Mouse (Mus musculus) heart, embryonic 15.5 days (tissue): ENCODE data around the gene Rfx3. TPM values are rescaled to one million over a fixed set of nuclear protein-coding genes. Genes with fewer than 3 reads are reported as not detected.

ENCODE experiments used
- ATAC-seq: fragments of 200-750 bp; cut with Nextera tagmentation; replicated peaks from 2 replicates; pipeline ENCODE4 v1.8.0; 2017; ENCODE audit warnings: low read depth, moderate TSS enrichment; ENCODE audit not compliant: insufficient number of reproducible peaks, insufficient read depth, low FRiP score
- H3K27ac ChIP-seq: fragments of 300-500 bp; sonication (generic); 2 replicates; pipeline ENCODE4 v1.5.1; 2015; ENCODE audit warnings: mild to moderate bottlenecking, inconsistent platforms
- H3K27me3 ChIP-seq: fragments of 300-500 bp; sonication (generic); 2 replicates; pipeline ENCODE4 v1.6.1; 2015; ENCODE audit warnings: inconsistent platforms
- H3K36me3 ChIP-seq: fragments of 300-500 bp; sonication (generic); 2 replicates; pipeline ENCODE4 v1.6.1; 2015; ENCODE audit warnings: mild to moderate bottlenecking, inconsistent platforms
- H3K4me1 ChIP-seq: fragments of 300-500 bp; sonication (generic); replicated peaks from 2 replicates; pipeline ENCODE4 v1.6.1; 2015; ENCODE audit warnings: inconsistent platforms
- H3K4me2 ChIP-seq: fragments of 300-500 bp; sonication (generic); 2 replicates; pipeline ENCODE4 v1.6.1; 2015; ENCODE audit warnings: inconsistent platforms, mild to moderate bottlenecking, moderate library complexity
- H3K4me3 ChIP-seq: fragments of 300-500 bp; sonication (generic); 2 replicates; pipeline ENCODE4 v1.5.1; 2015; ENCODE audit warnings: mild to moderate bottlenecking, inconsistent platforms
- H3K9ac ChIP-seq: fragments of 300-500 bp; sonication (generic); 2 replicates; pipeline ENCODE4 v1.6.1; 2015; ENCODE audit warnings: mild to moderate bottlenecking, inconsistent platforms
- H3K9me3 ChIP-seq: fragments of 300-500 bp; sonication (generic); replicated peaks from 2 replicates; pipeline ENCODE4 v1.6.1; 2016; ENCODE audit warnings: inconsistent platforms
- WGBS: fragments of 180-500 bp; shearing (Covaris S2); methylation state at CpG from one replicate; pipeline ENCODE4 v1.1.7; 2015; ENCODE audit warnings: mixed read lengths; 5-methylcytosine and 5-hydroxymethylcytosine counted together
- polyA plus RNA-seq: library from polyadenylated mRNA; unstranded; fragments of >200 nt; fragmentation: Nextera tagmentation; extraction: Ambion mirVana; gene quantifications from 2 replicates; pipeline ENCODE4 v1.2.1, GENCODE M21; 2015

Rfx3 gene
- 4.8 and 6.2 TPM in 2 replicates for polyA plus RNA-seq

GRCm38 (mm10) chr19:28010471-28011395 is at the start of gene Rfx3:
Rfx3 (minus strand) TSS chr19:28011166.
- Histone ChIP-seq H3K4me1 (peaks cover 6% of the 10 kb centered on the region), H3K27ac (peak within 1 kb of the TSS; percentile 99), H3K36me3 (no peaks in the 10 kb centered on the region), H3K9me3 (no peaks in the 10 kb centered on the region), H3K4me2 (peak within 1 kb of the TSS; percentile 76), H3K9ac (peak within 1 kb of the TSS; percentile 84), H3K27me3 (no peaks in the 10 kb centered on the region), H3K4me3 (peak within 1 kb of the TSS; percentile 82)
- peak; percentile 88 for ATAC-seq
- under 1% methylated on average over 76 of the region's 78 CpGs for WGBS

GRCm38 (mm10) chr19:28052058-28052457 is 41.1 kb upstream of the Rfx3 start:
- Histone ChIP-seq H3K36me3 (no peaks in the 10 kb centered on the region), H3K9ac (no peak overlapping the region), H3K9me3 (no peaks in the 10 kb centered on the region), H3K4me3 (no peak overlapping the region), H3K27ac (no peak overlapping the region), H3K4me2 (no peak overlapping the region), H3K27me3 (no peaks in the 10 kb centered on the region), H3K4me1 (no peaks in the 10 kb centered on the region)
- 81% methylated on average over 1 of the region's 1 CpGs for WGBS
- no peak for ATAC-seq

GRCm38 (mm10) chr19:28051571-28051970 is 40.6 kb upstream of the Rfx3 start:
- Histone ChIP-seq H3K27ac (no peak overlapping the region), H3K4me1 (no peaks in the 10 kb centered on the region), H3K9me3 (no peaks in the 10 kb centered on the region), H3K27me3 (no peaks in the 10 kb centered on the region), H3K4me3 (no peak overlapping the region), H3K36me3 (no peaks in the 10 kb centered on the region), H3K9ac (no peak overlapping the region), H3K4me2 (no peak overlapping the region)
- WGBS: 77% methylated on average over 5 of the region's 5 CpGs
- ATAC-seq: no peak

- no peak overlapping the region for H3K4me2 ChIP-seq
- H3K9me3 ChIP-seq: no peaks in the 10 kb centered on the region
- no peaks in the 10 kb centered on the region for H3K27me3 ChIP-seq
- ATAC-seq: no peak
- H3K27ac ChIP-seq: no peak overlapping the region
- H3K4me1 ChIP-seq: no peaks in the 10 kb centered on the region
- H3K9ac ChIP-seq: no peak overlapping the region
- H3K36me3 ChIP-seq: no peaks in the 10 kb centered on the region
- 87% methylated on average over 4 of the region's 4 CpGs for WGBS
- H3K4me3 ChIP-seq: no peak overlapping the region
These were observed 38.3 kb upstream of the Rfx3 start for GRCm38 (mm10) chr19:28049280-28049679.

GRCm38 (mm10) chr19:28046806-28047205 is 35.8 kb upstream of the Rfx3 start:
- 84% methylated on average over 5 of the region's 5 CpGs for WGBS
- Histone ChIP-seq H3K27ac (no peak overlapping the region), H3K9me3 (no peaks in the 10 kb centered on the region), H3K4me1 (no peaks in the 10 kb centered on the region), H3K36me3 (no peaks in the 10 kb centered on the region), H3K27me3 (no peaks in the 10 kb centered on the region), H3K4me2 (no peak overlapping the region), H3K4me3 (no peak overlapping the region), H3K9ac (no peak overlapping the region)
- ATAC-seq: no peak

GRCm38 (mm10) chr19:28044950-28045349 is 34.0 kb upstream of the Rfx3 start:
- H3K4me1 ChIP-seq: no peaks in the 10 kb centered on the region
- no peak overlapping the region for H3K4me2 ChIP-seq
- H3K27me3 ChIP-seq: no peaks in the 10 kb centered on the region
- H3K36me3 ChIP-seq: no peaks in the 10 kb centered on the region
- no peaks in the 10 kb centered on the region for H3K9me3 ChIP-seq
- no peak for ATAC-seq
- no peak overlapping the region for H3K27ac ChIP-seq
- no peak overlapping the region for H3K9ac ChIP-seq
- WGBS: 47% methylated on average over 5 of the region's 5 CpGs
- no peak overlapping the region for H3K4me3 ChIP-seq

GRCm38 (mm10) chr19:28011718-28012499 is 943 bp upstream of the Rfx3 start:
- Histone ChIP-seq H3K36me3 (no peaks in the 10 kb centered on the region), H3K27ac (peak overlapping the region; percentile 99), H3K4me3 (peak overlapping the region; percentile 82), H3K9ac (peak overlapping the region; percentile 84), H3K4me2 (peak overlapping the region; percentile 76), H3K9me3 (no peaks in the 10 kb centered on the region), H3K4me1 (peaks cover 6% of the 10 kb centered on the region), H3K27me3 (no peaks in the 10 kb centered on the region)
- peak; percentile 44 for ATAC-seq
- under 1% methylated on average over 52 of the region's 52 CpGs for WGBS

GRCm38 (mm10) chr19:28011396-28011717 is 391 bp upstream of the Rfx3 start:
- Histone ChIP-seq H3K9ac (peak overlapping the region; percentile 84), H3K4me2 (peak overlapping the region; percentile 76), H3K27me3 (no peaks in the 10 kb centered on the region), H3K9me3 (no peaks in the 10 kb centered on the region), H3K4me1 (peaks cover 6% of the 10 kb centered on the region), H3K36me3 (no peaks in the 10 kb centered on the region), H3K4me3 (peak overlapping the region; percentile 82), H3K27ac (peak overlapping the region; percentile 99)
- WGBS: 2% methylated on average over 20 of the region's 30 CpGs
- peak; percentile 99 for ATAC-seq

GRCm38 (mm10) chr19:28009587-28010281 is 1.2 kb downstream of the Rfx3 start:
- Histone ChIP-seq H3K27ac (peak overlapping the region; percentile 99), H3K27me3 (no peaks in the 10 kb centered on the region), H3K9ac (peak overlapping the region; percentile 83), H3K9me3 (no peaks in the 10 kb centered on the region), H3K4me1 (peaks cover 6% of the 10 kb centered on the region), H3K36me3 (no peaks in the 10 kb centered on the region), H3K4me3 (peak overlapping the region; percentile 82), H3K4me2 (peak overlapping the region; percentile 70)
- no peak for ATAC-seq
- under 1% methylated on average over 5 of the region's 5 CpGs for WGBS

- Histone ChIP-seq H3K4me1 (peaks cover 6% of the 10 kb centered on the region), H3K27me3 (no peaks in the 10 kb centered on the region), H3K9me3 (no peaks in the 10 kb centered on the region), H3K4me3 (no peak overlapping the region), H3K36me3 (no peaks in the 10 kb centered on the region), H3K9ac (no peak overlapping the region), H3K27ac (peak overlapping the region; percentile 74), H3K4me2 (no peak overlapping the region)
- WGBS: 27% methylated on average over 1 of the region's 1 CpGs
- no peak for ATAC-seq
These were observed 6.8 kb downstream of the Rfx3 start for GRCm38 (mm10) chr19:28004190-28004589.

- Histone ChIP-seq H3K4me1 (peaks cover 6% of the 10 kb centered on the region), H3K4me2 (peak overlapping the region; percentile 25; the same call in 1 of the 2 replicates), H3K9ac (no peak overlapping the region), H3K27me3 (no peaks in the 10 kb centered on the region), H3K4me3 (no peak overlapping the region), H3K9me3 (no peaks in the 10 kb centered on the region), H3K27ac (peak overlapping the region; percentile 74), H3K36me3 (no peaks in the 10 kb centered on the region)
- WGBS: 29% methylated on average over 1 of the region's 1 CpGs
- peak; percentile 60 for ATAC-seq
These were observed 7.5 kb downstream of the Rfx3 start for GRCm38 (mm10) chr19:28003474-28003873.
